Mouse (Mus musculus) kidney, postnatal 0 days (tissue): Measurements from ENCODE around the gene Cebpg. TPM values are rescaled to one million over a fixed set of nuclear protein-coding genes. Genes with fewer than 3 reads are reported as not detected.
A peak's percentile ranks its signal among the peaks of the same experiment; 100 is the strongest.

ENCODE experiments used
- ATAC-seq: fragments of 200-750 bp; cut with Nextera tagmentation; replicated peaks from 2 replicates; pipeline ENCODE4 v1.8.0; 2017; ENCODE audit warnings: low read depth, moderate number of reproducible peaks, moderate TSS enrichment, moderate library complexity; ENCODE audit not compliant: low FRiP score
- DNase-seq: peaks from one replicate; pipeline ENCODE4 v3.0.0-alpha.2; 2016; ENCODE audit warnings: low spot score
- H3K27ac ChIP-seq: fragments of 300-500 bp; sonication (generic); 2 replicates; pipeline ENCODE4 v1.5.1; 2014; ENCODE audit warnings: mild to moderate bottlenecking
- H3K27me3 ChIP-seq: fragments of 300-500 bp; sonication (generic); 2 replicates; pipeline ENCODE4 v1.6.1; 2014; ENCODE audit warnings: low read length, mixed read lengths; ENCODE audit not compliant: insufficient read depth
- H3K36me3 ChIP-seq: fragments of 300-500 bp; sonication (generic); 2 replicates; pipeline ENCODE4 v1.6.1; 2014; ENCODE audit warnings: low read length, mixed read lengths; ENCODE audit not compliant: insufficient read depth
- H3K4me1 ChIP-seq: fragments of 300-500 bp; sonication (generic); replicated peaks from 2 replicates; pipeline ENCODE4 v1.6.1; 2014; ENCODE audit warnings: antibody characterized with exemption, low read length, mixed read lengths; ENCODE audit not compliant: insufficient read depth
- H3K4me2 ChIP-seq: fragments of 300-500 bp; sonication (generic); 2 replicates; pipeline ENCODE4 v1.6.1; 2014; ENCODE audit warnings: mild to moderate bottlenecking, low read length, moderate library complexity, mixed read lengths
- H3K4me3 ChIP-seq: fragments of 300-500 bp; sonication (generic); replicated peaks from 2 replicates; pipeline ENCODE4 v1.5.1; 2014; ENCODE audit warnings: low read depth, low read length
- H3K9ac ChIP-seq: fragments of 300-500 bp; sonication (generic); 2 replicates; pipeline ENCODE4 v1.6.1; 2014; ENCODE audit warnings: low read depth, low read length
- H3K9me3 ChIP-seq: fragments of 300-500 bp; sonication (generic); replicated peaks from 2 replicates; pipeline ENCODE4 v1.6.1; 2016; ENCODE audit warnings: low read length, inconsistent platforms, mixed read lengths
- CTCF ChIP-seq: IDR thresholded peaks from 2 replicates; pipeline ENCODE4 v1.5.1; 2016; ENCODE audit warnings: antibody characterized with exemption, low read depth, mild to moderate bottlenecking, moderate library complexity
- WGBS: fragments of 180-500 bp; shearing (Covaris S2); extraction: QIAGEN DNeasy Blood & Tissue Kit; methylation state at CpG from one replicate; pipeline ENCODE4 v1.1.7; 2014; 5-methylcytosine and 5-hydroxymethylcytosine counted together
- polyA plus RNA-seq: library from polyadenylated mRNA; unstranded; fragments of >200 nt; fragmentation: Nextera tagmentation; extraction: Ambion mirVana; gene quantifications from 2 replicates; pipeline ENCODE4 v1.2.1, GENCODE M21; 2015

Gene Cebpg
- polyA plus RNA-seq, 1 experiment from 2014 or later: 30.8 TPM

- H3K4me1 ChIP-seq: no peaks in the 10 kb centered on the region; the same call in 1 of the 2 replicates
- WGBS: 72% methylated on average over 12 of the region's 12 CpGs
- H3K9ac ChIP-seq: no peak overlapping the region
- H3K4me2 ChIP-seq: no peak overlapping the region
- no peak for TF ChIP-seq CTCF
- DNase-seq (no peak), ATAC-seq (no peak)
- no peak overlapping the region for H3K27ac ChIP-seq
- no peak overlapping the region for H3K4me3 ChIP-seq
- H3K36me3 ChIP-seq: no peaks in the 10 kb centered on the region
- H3K27me3 ChIP-seq: no peaks in the 10 kb centered on the region
- H3K9me3 ChIP-seq: no peaks in the 10 kb centered on the region
These were observed 28.4 kb upstream of the Cebpg start for GRCm38 (mm10) chr7:35084565-35085360.

- no peak for DNase-seq
- Histone ChIP-seq H3K36me3 (no peaks in the 10 kb centered on the region), H3K4me3 (no peak overlapping the region), H3K27ac (peak overlapping the region; percentile 83), H3K4me1 (no peaks in the 10 kb centered on the region; the same call in 1 of the 2 replicates), H3K9me3 (no peaks in the 10 kb centered on the region), H3K9ac (no peak overlapping the region), H3K4me2 (peak overlapping the region; percentile 41), H3K27me3 (no peaks in the 10 kb centered on the region)
- ATAC-seq: no peak
- 75% methylated on average over 9 of the region's 9 CpGs for WGBS
- TF ChIP-seq CTCF: no peak
These were observed 25.2 kb upstream of the Cebpg start for GRCm38 (mm10) chr7:35081406-35082104.

GRCm38 (mm10) chr7:35080843-35081338, 24.5 kb upstream of the Cebpg start:
- Histone ChIP-seq H3K36me3 (no peaks in the 10 kb centered on the region), H3K4me1 (no peaks in the 10 kb centered on the region; the same call in 1 of the 2 replicates), H3K9ac (peak overlapping the region; percentile 24; the same call in 1 of the 2 replicates), H3K27me3 (no peaks in the 10 kb centered on the region), H3K27ac (peak overlapping the region; percentile 83), H3K4me3 (no peak overlapping the region), H3K4me2 (peak overlapping the region; percentile 41), H3K9me3 (no peaks in the 10 kb centered on the region)
- peak; percentile 49; the same call in 1 of the 2 replicates for ATAC-seq
- no peak for TF ChIP-seq CTCF
- DNase-seq: peak; percentile 80
- WGBS: 6% methylated on average over 10 of the region's 10 CpGs

GRCm38 (mm10) chr7:35076645-35077044, 20.3 kb upstream of the Cebpg start:
- H3K9ac ChIP-seq: no peak overlapping the region
- TF ChIP-seq CTCF: no peak
- no peaks in the 10 kb centered on the region for H3K27me3 ChIP-seq
- ATAC-seq: no peak
- no peaks in the 10 kb centered on the region for H3K9me3 ChIP-seq
- no peaks in the 10 kb centered on the region for H3K36me3 ChIP-seq
- WGBS: 39% methylated on average over 5 of the region's 5 CpGs
- DNase-seq: no peak
- no peaks in the 10 kb centered on the region; the same call in 1 of the 2 replicates for H3K4me1 ChIP-seq
- no peak overlapping the region for H3K27ac ChIP-seq
- no peak overlapping the region for H3K4me3 ChIP-seq
- no peak overlapping the region for H3K4me2 ChIP-seq

GRCm38 (mm10) chr7:35066640-35067212, 10.4 kb upstream of the Cebpg start:
- Histone ChIP-seq H3K27ac (no peak overlapping the region), H3K27me3 (no peaks in the 10 kb centered on the region), H3K9ac (no peak overlapping the region), H3K4me3 (no peak overlapping the region), H3K9me3 (no peaks in the 10 kb centered on the region), H3K4me2 (no peak overlapping the region), H3K36me3 (no peaks in the 10 kb centered on the region), H3K4me1 (no peaks in the 10 kb centered on the region)
- no peak for DNase-seq
- WGBS: 80% methylated on average over 8 of the region's 8 CpGs
- no peak for ATAC-seq
- no peak for TF ChIP-seq CTCF

- no peak for TF ChIP-seq CTCF
- Histone ChIP-seq H3K9me3 (no peaks in the 10 kb centered on the region), H3K4me2 (no peak overlapping the region), H3K36me3 (no peaks in the 10 kb centered on the region), H3K4me3 (no peak overlapping the region), H3K27me3 (no peaks in the 10 kb centered on the region), H3K9ac (no peak overlapping the region), H3K27ac (no peak overlapping the region), H3K4me1 (no peaks in the 10 kb centered on the region)
- DNase-seq: no peak
- 68% methylated on average over 3 of the region's 3 CpGs for WGBS
- no peak for ATAC-seq
These were observed 9.6 kb upstream of the Cebpg start for GRCm38 (mm10) chr7:35065958-35066357.
